Mouse (Mus musculus) layer of hippocampus, adult 18-20 months (tissue): ENCODE measurements around the gene Arhgef17. TPM values are rescaled to one million over a fixed set of nuclear protein-coding genes. Genes with fewer than 3 reads are reported as not detected.
"Not testable (repeated sequence)": the region's sequence is repeated elsewhere in the genome, so short reads cannot be mapped to it uniquely, and the experiment has no call there.

Experiments
- DNase-seq, 2 experiments: peaks; one replicate each; pipeline ENCODE4 v3.0.0; 2022; ENCODE audit warnings: low spot score in 2 of 2
- total RNA-seq, 2 experiments: library from RNA; stranded (reverse); gene quantifications; 2 replicates each; pipeline ENCODE4 v1.2.3; 2021

The Arhgef17 gene
- total RNA-seq, 2 experiments from 2014 or later = 171 to 178 TPM

DNA sequence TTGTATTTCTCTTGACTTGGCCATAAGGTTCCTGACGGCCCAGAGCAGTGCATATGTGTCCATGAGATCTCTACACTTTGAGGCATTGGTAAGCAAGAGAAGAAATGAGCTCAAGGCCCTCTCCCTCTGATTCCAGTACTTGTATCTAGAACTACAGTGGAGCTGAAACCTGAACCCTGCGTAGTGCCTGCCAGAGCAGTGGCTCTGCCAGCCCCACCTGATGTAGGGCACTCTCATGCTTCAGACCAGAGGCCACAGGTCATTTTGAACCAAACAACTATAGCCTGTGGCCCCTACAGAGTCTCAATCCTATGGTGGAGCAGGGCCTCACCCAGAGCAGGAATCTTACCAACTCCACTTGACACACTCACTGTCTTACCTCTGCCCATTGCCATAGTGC, 82.4 kb downstream of the Arhgef17 start:
- no peak for DNase-seq

DNA sequence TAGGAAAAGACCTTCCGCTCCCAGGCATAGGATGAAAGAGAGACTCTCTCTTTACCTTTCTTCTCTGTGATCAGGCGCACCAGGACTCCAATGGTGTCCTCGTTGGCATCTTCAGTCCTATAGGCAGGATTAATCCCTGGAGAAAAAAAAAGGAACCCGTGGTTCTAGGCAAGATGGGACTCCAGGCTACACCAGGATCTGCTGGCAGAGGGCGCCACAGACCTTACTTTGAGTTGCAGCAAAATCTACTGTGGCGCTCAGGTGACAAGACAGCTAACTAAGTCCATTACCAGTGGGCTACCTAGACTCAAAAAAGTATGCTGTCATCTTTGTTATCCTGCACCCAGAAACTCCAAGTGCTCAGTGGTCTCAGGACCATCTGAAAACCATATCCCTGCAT, 83.2 kb downstream of the Arhgef17 start:
- DNase-seq = peak in 1 of 2 experiments; percentile 88

DNA sequence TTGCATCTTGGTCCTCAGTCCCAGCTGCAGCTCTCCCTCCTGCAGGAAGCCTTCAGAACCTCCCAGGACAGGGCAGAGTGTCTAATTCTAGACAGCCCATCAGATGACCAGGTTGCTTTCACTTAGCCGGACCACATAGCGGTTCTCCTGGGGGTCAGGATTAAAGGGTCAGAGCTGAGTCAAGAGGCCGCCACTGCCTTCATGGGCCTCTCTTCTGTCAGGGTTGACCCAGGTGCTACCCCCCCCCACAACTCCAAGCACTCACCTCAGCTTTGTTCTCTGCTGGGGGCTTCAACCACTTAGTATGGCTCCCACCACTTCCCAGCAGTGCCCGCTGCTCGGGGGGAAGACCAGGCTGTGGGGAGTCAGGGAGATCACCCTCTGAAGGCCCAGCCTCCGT, 84.8 kb downstream of the Arhgef17 start:
- no peak for DNase-seq

DNA sequence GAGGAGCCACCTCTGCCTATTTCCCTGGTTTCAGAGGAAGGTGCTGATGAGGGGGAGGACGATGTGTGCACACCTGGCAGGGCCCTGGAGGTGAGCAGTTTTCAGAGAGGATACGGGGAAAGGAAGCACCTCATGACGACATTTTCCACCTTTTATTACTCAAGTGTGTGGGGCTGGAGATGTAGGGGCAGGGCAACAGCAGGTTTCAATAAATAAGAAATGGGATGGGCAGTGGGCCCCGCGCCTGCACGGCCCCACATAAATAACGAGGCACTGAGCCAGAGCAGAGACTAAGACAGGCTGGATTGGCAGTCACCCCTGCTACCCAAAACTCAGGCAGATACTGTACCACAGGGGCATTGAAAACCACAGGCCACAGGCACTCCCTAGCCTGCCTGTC, 85.9 kb downstream of the Arhgef17 start:
- DNase-seq = not testable (repeated sequence)

DNA sequence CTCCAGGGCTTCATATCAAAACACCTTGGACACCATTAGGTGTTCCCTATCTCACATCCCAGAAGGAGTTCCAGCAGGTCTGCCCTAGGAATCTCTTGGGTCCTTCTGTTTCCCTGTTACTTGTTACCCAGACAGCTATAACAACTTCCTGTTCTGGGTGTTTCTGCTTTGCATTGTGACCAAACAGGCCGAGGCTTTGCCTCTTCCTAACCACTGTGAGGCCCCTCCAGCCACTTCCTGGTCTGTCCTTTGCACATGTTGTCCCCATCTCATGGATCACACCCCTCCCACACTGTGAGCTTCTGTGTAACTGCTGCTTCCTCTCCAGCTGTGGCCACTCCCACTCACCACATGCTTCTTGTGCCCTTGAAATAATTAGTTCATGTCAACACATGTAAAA, 86.5 kb downstream of the Arhgef17 start:
- DNase-seq = peak; percentile 50 to 74

DNA sequence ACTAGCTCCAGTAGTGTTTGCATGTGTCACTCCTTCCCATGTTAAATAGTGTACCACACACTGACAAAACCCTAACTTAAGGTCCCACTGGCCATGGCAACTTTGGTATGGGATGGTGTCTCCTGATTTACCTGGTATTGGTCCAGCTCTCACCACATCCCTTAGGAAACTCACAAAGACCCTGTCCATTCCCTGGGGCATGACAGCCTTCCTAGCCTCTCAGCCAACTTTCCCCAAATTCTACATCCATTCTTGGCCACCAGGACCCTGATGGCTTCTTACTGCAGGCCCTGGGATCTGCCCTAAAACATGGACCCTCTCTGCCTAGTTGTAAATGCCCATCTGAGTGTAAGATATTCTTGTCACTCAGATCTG, 86.9 kb downstream of the Arhgef17 start:
- no peak for DNase-seq

DNA sequence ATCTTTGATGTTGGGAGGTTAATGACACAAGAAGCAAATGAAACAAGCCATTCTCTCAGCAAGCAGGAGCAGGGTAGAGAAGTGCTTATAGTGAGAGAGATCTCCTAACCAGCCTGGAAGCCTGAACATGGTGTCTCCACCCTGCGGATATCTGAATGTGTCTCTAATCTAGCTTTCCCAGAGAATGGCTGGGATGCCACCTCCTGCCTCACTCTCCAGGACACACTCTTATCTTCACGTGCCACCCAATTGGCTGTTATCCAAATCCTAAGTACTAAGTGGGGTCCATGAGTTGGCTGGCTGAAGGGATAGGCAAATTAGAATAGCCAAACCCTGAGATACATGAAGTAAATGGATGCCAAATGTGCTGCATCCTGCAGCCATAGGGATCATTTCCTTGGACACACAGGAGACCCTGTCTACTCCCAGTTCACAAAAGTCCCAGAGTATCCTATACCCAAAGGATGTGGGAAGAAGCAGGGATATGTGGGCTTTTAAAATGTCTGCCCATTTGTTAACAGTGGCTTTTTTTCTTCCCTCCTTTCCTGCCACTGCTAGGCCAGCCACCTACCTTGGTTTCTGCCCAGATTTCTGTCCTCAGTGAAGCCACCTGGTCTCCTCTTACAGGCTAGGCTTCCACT, 87.4 kb downstream of the Arhgef17 start:
- DNase-seq = no peak

DNA sequence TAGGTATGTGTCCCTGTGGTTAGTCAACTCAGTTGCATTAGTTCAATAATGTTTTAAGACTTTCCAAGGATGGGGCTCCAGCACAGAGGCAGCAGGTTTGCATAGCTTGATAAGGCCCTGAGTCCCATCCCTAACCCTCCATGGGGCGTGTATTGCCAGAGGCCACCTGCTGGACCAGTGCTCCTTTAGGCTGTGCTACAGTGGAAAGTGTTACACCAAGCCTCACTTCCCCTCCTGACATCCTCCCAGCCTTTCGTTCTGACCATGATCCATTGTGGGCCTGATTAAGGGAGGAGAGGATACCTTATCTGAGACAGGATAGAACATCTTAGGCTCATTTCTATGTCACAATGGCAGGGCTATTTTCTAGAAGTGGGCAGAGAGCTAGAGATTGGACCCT, 88.0 kb downstream of the Arhgef17 start:
- no peak for DNase-seq

DNA sequence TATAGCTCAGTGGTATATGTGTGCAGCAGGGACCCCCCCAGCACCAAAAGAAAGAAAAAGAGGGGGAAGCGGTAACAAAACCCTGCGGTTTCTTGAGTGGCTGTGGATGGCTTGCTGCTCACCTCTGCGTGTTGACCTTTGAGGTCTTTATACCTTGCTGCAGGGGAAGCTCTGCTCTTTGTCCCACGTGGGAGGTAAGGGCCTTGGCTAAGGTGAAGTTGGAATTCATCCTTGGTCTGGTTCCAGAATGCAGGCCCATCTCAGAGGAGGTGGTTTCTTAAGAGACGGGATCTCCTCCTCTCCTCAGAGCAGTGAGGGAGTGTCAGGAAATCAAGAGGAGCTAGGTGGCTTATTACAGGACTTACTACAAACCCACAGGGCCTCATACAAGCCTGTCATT, 89.7 kb downstream of the Arhgef17 start:
- no peak for DNase-seq

DNA sequence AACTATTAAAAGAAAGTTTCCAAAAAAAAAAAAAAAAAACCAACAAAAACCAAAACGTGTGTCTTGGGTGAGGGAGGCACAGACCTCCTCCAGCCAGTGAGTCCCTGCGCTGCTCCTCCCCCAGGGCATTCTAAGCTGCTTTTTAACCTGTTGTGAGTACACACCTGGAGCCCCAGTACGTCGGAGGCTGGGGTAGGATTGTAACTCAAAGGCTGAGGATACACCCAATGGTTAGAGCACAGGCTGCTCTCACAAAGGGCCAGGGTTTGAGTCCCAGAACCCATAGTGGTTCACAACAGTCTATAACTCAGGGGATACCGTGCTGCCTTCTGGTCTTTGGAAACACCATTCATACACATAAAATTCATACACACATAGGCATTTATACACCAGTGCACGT, 90.3 kb downstream of the Arhgef17 start:
- no peak for DNase-seq

DNA sequence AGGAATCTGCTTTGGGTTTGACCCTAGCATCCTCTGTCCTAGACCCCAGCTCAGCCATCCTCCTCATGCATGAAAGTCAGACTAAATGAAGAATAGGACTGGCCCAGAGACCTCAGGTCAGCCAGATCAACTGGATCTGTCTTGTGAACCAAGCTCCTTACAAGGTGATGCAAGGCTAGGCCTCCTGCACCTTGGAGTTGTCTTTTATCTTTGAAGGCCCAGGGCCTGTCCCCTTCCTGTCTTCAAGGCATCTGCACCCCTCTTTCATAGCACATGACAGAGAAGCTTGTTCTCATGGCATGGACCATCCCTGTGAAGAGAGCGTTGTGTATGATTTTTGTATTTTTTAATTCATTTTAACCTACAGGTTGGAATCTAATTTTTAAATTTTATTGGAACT, 91.0 kb downstream of the Arhgef17 start:
- no peak for DNase-seq

DNA sequence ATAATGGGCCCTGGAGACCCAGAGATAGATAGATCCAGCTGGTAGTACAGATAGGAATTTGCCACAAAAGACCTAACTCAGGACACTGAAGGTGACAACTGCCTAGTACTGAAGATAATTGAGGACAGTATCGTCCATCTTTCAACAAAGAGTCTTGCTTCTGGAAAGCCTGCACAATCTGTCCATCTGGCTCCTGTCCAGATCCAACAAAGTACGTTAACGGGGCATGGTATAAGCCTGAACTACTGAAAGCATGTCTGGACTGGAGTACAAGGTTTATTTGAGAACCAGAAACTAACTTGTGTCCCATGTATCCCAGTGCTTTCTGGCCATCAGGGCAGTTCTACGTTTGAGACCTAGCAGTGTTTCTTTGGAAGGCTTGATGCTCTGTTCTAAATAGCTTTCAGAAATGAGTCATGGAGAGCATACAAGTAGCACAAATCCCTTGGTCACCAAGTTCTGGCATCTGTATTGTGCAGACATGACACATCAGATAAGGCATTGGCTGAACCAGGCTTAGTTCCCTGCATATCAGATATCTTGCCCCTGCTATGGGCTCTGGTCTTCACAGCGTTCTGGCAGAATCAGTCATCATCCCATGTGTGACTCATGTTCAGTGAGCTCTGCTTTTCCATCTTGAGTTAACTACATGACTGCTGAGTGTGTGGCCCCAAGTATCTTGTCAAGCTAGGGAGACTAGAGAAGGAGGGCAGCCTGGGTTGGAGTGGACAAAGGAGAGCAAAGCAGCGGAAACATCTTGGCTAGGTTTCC, 92.1 kb downstream of the Arhgef17 start:
- no peak for DNase-seq

DNA sequence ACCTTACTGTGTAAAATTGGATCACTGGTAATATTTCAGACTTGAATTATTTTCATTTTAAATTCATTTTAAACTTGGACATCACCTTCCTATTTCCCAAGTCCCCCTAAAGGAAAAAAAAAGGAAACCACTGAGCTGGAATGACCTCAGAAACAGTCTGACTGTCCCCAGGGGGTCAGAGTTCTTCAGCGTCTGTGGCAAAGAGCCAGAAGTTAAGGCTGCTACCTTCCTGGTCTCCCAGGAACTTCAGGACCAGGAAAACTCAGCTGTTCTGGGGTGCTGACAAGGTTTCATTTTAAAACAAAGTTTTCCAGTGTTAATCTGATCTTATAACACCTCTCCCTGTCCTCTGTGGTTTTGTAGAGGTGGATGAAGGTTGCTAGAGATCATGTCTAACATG, 94.2 kb downstream of the Arhgef17 start:
- DNase-seq = no peak

DNA sequence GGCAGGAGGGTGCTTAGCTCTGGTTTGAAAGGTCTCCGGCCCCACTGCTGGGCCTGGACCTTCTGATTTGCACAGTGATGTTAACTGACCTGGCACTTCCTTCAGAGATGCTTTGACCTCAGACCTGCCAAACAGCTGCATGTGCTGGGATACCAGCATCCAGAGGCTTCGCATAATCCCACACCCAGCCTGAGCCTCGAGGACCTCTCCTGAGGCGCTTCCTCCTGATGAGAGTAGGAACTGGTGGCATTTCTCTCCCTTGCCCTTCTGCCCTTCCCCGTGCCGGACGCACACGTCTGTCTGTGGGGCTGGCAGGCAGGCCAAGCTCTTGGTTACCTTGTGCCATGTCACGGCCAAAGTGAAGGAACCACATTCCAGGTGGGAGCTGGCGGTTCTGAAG, 95.2 kb downstream of the Arhgef17 start:
- no peak for DNase-seq

DNA sequence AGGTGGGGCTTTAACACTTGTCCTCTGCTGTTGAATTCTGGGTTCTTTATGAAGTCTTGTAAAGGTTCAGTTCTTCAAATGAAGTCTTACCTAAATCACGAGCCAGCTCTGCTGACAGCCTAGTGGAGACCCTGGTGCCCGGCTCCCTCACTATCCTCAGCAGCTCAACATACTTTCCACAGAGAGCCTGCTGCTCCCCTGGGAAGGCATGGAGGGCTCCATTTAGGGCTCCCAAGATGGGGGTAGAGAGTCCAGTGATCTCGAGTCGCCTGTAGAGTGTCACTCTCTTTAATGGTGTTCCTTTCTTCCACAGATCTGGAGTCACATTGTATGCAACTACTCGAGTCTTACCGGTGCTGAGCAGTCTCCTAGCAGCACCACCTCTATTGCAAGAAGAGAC, 96.2 kb downstream of the Arhgef17 start:
- DNase-seq = no peak

DNA sequence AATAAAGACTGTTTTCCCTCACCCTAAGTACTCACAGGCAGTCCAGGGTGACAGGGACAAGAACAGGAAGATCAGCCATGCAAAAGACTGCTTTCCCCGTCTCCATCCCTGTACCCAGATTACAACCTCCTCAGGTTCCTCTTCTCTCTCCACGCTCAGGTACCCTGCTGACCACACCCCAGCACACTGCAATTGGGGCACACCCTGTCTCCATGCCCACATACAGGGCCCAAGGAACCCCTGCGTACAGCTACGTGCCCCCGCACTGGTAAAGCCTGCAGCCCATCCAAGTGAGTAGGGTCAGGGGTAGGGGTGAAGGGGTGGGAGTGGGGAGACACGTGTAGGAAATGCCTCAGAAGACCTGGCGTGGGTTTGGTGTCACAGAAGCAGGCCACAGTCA, 96.7 kb downstream of the Arhgef17 start:
- no peak for DNase-seq

DNA sequence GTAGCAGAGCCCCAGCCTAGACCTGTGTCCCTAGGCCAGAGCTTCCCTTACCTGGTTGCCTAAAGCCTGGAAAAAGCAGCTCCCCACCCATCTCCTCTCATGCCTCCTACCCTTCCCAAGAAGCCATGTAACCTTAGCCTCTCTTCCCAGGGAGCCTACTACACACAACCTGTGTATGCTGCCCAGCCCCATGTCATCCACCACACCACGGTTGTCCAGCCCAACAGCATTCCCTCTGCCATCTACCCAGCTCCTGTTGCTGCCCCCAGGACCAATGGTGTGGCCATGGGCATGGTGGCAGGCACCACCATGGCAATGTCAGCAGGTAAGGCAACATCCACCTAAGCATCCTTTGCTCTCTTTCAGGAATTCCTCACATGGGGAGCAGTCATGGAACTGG, 98.0 kb downstream of the Arhgef17 start:
- DNase-seq = no peak

DNA sequence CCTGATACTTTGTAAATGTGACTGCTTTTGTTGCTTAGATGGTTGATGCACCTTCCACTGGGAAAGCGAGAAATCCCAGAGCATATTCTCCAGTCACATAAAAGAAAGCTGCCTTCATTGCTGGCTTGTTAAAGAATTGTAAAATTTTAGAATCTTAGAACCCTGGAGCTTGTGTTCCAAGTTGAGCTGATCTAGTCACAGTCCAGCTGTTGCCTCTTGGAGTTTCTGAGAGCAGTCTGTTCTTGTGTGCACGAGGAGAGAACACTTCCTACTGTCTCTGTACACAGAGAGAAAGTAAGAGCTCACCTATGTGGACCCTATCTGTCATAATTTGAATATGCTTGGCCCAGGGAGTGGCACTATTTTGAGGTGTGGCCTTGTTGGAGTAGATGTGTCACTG, 103.4 kb downstream of the Arhgef17 start:
- peak in 1 of 2 experiments; percentile 46 for DNase-seq

DNA sequence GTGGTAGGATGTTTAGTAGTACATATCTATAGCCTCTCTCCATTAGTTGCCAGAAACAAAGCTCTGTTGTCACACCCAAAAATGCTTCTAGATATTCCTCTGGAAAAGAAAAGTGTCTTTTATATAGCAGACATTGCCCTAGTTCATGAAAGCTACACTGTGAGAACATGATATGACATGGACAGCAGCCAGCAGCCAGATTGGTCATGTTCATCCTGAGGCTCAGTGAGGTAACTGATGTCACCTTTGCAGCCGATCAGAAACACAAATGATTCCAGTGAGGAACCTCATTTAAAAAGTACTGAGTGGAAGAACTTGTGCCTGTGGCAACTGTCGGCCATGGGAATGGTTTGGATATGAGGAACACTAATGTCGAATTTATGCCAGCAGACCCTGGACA, 107.2 kb downstream of the Arhgef17 start:
- DNase-seq = no peak
